Mouse (Mus musculus) kidney, adult 2 months (tissue): ENCODE data around the gene Foxp1. TPM values are rescaled to one million over a fixed set of nuclear protein-coding genes. Genes with fewer than 3 reads are reported as not detected.
A peak's percentile ranks its signal among the peaks of the same experiment; 100 is the strongest.

Experiments used
- DNase-seq: peaks from one replicate; pipeline ENCODE4 v3.0.0; 2021
- H3K27ac ChIP-seq: fragments of 200-500 bp; 2 replicates; pipeline ENCODE4 v1.5.1; 2012; ENCODE audit warnings: low read depth, low read length, control low read depth, inconsistent platforms; ENCODE audit not compliant: insufficient read depth
- H3K27me3 ChIP-seq: fragments of 200-500 bp; replicated peaks from 2 replicates; pipeline ENCODE4 v1.6.1; 2012; ENCODE audit warnings: mild to moderate bottlenecking, moderate library complexity, low read length, inconsistent platforms; ENCODE audit not compliant: control insufficient read depth, insufficient read depth
- H3K36me3 ChIP-seq: fragments of 200-500 bp; 2 replicates; pipeline ENCODE4 v1.6.1; 2012; ENCODE audit warnings: mild to moderate bottlenecking, moderate library complexity, low read length, inconsistent platforms; ENCODE audit not compliant: control insufficient read depth, insufficient read depth
- H3K4me1 ChIP-seq: fragments of 200-500 bp; 2 replicates; pipeline ENCODE4 v1.6.1; 2011; ENCODE audit warnings: low read length; ENCODE audit not compliant: control insufficient read depth, insufficient read depth
- H3K4me3 ChIP-seq: fragments of 200-500 bp; 2 replicates; pipeline ENCODE4 v1.5.1; 2011; ENCODE audit warnings: mild to moderate bottlenecking, low read depth, low read length, control low read depth; ENCODE audit not compliant: insufficient read depth
- CTCF ChIP-seq: fragments of 200-500 bp; conservative IDR thresholded peaks from 2 replicates; pipeline ENCODE4 v1.5.1; 2011; ENCODE audit warnings: low read depth, mild to moderate bottlenecking, control low read depth, low read length, moderate library complexity, mixed read lengths; ENCODE audit not compliant: insufficient read depth, insufficient read length
- POLR2A ChIP-seq: fragments of 200-500 bp; IDR thresholded peaks from one replicate; pipeline ENCODE4 v1.6.1; 2011; ENCODE audit warnings: low read depth, low read length, control low read depth
- WGBS: fragments of 180-500 bp; shearing (Covaris S2); methylation state at CpG from one replicate; pipeline ENCODE4 v1.1.7; 2018; 5-methylcytosine and 5-hydroxymethylcytosine counted together
- polyA plus RNA-seq: library from polyadenylated mRNA; depleted of rRNA; stranded (reverse); fragments of >200 nt; gene quantifications from 2 replicates; pipeline ENCODE4 v1.2.3, GENCODE M21; 2012

The Foxp1 gene
- polyA plus RNA-seq, 1 experiment = 32.8 TPM

GRCm38 (mm10) chr6:99029438-99029837 is 493.1 kb downstream of the Foxp1 start:
- DNase-seq = no peak
- Histone ChIP-seq H3K27me3 (no peaks in the 10 kb centered on the region), H3K4me3 (no peak overlapping the region), H3K36me3 (no peaks in the 10 kb centered on the region), H3K4me1 (no peaks in the 10 kb centered on the region), H3K27ac (no peak overlapping the region)
- 75% methylated on average over 5 of the region's 5 CpGs for WGBS
- TF ChIP-seq CTCF (no peak), POLR2A (no peak)

- Histone ChIP-seq H3K4me3 (peak overlapping the region; percentile 79), H3K27me3 (no peaks in the 10 kb centered on the region), H3K4me1 (no peaks in the 10 kb centered on the region), H3K27ac (no peak overlapping the region; the same call in 1 of the 2 replicates), H3K36me3 (no peaks in the 10 kb centered on the region)
- DNase-seq = no peak
- TF ChIP-seq CTCF (no peak), POLR2A (no peak)
- 4% methylated on average over 6 of the region's 6 CpGs for WGBS
These were observed 493.6 kb downstream of the Foxp1 start for GRCm38 (mm10) chr6:99028989-99029305.

DNA sequence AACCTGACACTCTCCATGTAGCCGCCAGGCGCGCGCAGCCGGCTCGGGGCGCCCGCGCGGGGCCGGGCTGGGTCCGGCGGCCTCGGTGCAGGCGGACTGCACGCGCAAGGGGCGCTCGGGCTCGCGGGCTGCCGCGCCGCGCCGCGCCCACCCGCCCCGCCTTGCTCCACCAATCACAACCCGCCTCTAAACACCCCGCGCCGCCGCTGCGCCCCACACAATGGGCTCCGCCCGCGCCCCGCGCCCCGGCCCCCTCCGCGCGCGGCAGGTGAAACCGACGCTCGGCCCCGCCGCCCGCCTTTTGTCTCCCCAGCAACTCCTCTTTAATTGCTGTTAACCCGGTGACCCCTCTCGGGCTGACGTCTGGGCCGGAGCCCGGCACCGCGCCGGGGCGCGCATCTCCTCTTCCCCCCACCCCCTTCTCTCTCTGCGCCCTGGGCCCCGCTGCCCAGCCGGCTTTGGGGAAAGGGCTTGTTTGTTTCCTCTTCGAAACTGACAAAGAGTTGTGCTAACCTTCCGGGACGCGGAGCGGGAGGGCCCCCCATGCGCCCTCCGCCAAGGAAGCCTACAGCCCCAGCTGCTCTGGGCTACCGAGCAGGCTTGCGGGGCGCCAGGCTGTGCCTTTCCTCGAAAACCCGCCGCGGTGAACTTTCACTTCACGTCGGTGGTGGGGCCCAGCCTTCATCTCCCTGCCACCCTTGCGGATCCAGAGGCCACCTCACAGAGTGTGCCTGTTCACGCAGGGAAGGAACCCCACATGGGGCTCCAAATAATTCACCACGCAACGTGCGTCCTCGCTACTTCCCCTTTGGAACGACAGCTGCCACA is 494.1 kb downstream of the Foxp1 start:
- peak overlapping the region; percentile 65 for H3K27ac ChIP-seq
- DNase-seq = peak; percentile 57
- no peaks in the 10 kb centered on the region for H3K4me1 ChIP-seq
- no peaks in the 10 kb centered on the region for H3K36me3 ChIP-seq
- WGBS = under 1% methylated on average over 84 of the region's 87 CpGs
- H3K4me3 ChIP-seq = peak overlapping the region; percentile 79
- H3K27me3 ChIP-seq = no peaks in the 10 kb centered on the region
- no peak for TF ChIP-seq CTCF
- no peak for TF ChIP-seq POLR2A

- TF ChIP-seq CTCF (no peak), POLR2A (no peak)
- H3K27me3 ChIP-seq = no peaks in the 10 kb centered on the region
- H3K36me3 ChIP-seq = no peaks in the 10 kb centered on the region
- H3K27ac ChIP-seq = peak overlapping the region; percentile 65; the same call in 1 of the 2 replicates
- H3K4me1 ChIP-seq = no peaks in the 10 kb centered on the region
- 15% methylated on average over 22 of the region's 22 CpGs for WGBS
- DNase-seq = peak; percentile 16
- H3K4me3 ChIP-seq = peak overlapping the region; percentile 79
These were observed 494.9 kb downstream of the Foxp1 start for GRCm38 (mm10) chr6:99027542-99028160.

DNA sequence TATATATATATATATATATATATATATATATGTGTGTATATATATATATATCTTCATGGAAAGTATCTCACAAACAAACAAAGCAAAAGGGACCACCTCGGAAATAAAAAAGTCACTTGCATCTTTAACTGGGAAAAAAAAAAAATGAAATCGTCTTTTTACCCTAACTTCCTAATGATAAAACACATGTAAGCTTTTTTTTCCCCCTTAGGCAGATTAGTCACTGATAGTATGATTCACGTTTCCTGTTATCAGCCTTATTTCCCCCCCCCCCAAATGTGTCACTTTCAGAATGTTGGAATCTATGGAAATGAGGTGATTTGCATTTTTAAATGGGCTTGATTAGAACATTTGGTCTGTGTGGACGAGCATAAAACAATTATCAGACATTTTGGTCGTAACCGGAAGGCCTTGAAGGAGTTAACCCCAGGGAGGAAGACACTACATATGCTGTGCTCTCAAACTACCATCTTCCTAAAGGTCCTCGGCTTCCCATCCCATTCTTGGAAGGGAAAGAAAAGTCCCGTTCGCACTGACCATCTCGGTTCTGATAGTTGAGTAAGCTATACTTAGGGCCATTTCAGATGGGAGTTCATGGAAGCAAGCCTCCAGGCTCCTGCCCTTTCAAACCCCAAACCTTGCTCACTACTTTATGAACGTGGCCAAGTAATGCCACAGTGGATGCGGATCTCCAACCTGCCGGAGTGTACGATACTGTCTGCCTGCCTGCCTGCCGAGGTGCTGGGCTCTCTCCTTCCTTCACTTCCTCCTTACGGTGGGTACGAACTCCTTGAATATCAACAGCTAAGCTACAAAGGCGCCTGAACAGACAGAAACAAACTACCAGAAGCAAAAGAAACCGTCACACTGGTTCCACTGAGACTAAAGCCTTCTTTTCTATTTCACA is 495.6 kb downstream of the Foxp1 start:
- Histone ChIP-seq H3K4me3 (peak overlapping the region; percentile 79), H3K36me3 (no peaks in the 10 kb centered on the region), H3K4me1 (no peaks in the 10 kb centered on the region), H3K27me3 (no peaks in the 10 kb centered on the region), H3K27ac (peak overlapping the region; percentile 65; the same call in 1 of the 2 replicates)
- TF ChIP-seq CTCF = no peak
- no peak for TF ChIP-seq POLR2A
- WGBS = 60% methylated on average over 19 of the region's 19 CpGs
- DNase-seq = peak; percentile 17

GRCm38 (mm10) chr6:99026040-99026439 is 496.5 kb downstream of the Foxp1 start:
- H3K4me3 ChIP-seq = no peak overlapping the region

More at GRCm38 (mm10) chr6:99026040-99026439, 496.5 kb downstream of the Foxp1 start:
- H3K4me1 ChIP-seq = no peaks in the 10 kb centered on the region
- no peaks in the 10 kb centered on the region for H3K27me3 ChIP-seq
- TF ChIP-seq POLR2A = no peak
- TF ChIP-seq CTCF = no peak
- WGBS = 64% methylated on average over 3 of the region's 3 CpGs
- no peaks in the 10 kb centered on the region for H3K36me3 ChIP-seq
- DNase-seq = no peak
- peak overlapping the region; percentile 50; the same call in 1 of the 2 replicates for H3K27ac ChIP-seq
